Mouse (Mus musculus): Measurements from ENCODE around the gene Ipo7.

DNA sequence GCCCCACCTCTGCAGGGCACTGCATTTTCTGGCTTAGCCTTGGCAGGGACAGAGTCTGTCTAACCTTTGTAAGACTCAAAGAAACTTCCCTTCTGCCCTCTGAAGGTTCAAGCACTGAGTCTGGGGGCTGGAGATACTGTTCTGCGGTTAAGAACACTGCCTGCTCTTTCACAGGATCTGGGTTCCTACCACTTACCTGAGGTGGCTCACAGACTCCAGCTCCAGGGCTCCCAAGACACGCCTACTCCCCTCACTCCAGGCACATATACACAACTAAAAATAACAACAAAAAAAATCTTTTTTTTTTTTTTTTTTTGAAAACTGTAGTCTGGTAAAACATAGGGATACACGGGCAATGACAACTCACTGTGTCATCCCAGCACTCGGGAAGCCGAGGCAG, 83.2 kb downstream of the Ipo7 start:
- TF ChIP-seq CTCF (IDR thresholded peaks at IDR 0.05; ENCODE audit: extremely low read depth, insufficient read depth, insufficient read length, insufficient replicate concordance) = no peak
- TF ChIP-seq POLR2A (IDR thresholded peaks at IDR 0.05; ENCODE audit: low read depth, low read length) = no peak
